Mouse (Mus musculus): ENCODE data around the gene Sec14l4. TPM values are rescaled to one million over a fixed set of nuclear protein-coding genes. Genes with fewer than 3 reads are reported as not detected.

The Sec14l4 gene
- polyA plus RNA-seq, 1 experiment = not detected

- H3K4me3 ChIP-seq = no peak overlapping the region
- no peak overlapping the region for H3ac ChIP-seq (ENCODE audit: control insufficient read depth, insufficient read length)
- peaks cover 56% of the 10 kb centered on the region for H3K27me3 ChIP-seq (ENCODE audit: control insufficient read depth, insufficient read depth, insufficient read length)
- no peaks in the 10 kb centered on the region for H3K79me2 ChIP-seq (ENCODE audit: control insufficient read depth, insufficient read depth)
- H3K4me2 ChIP-seq (ENCODE audit: low read depth) = no peak overlapping the region
- no peaks in the 10 kb centered on the region for H3K36me3 ChIP-seq (ENCODE audit: control insufficient read depth, insufficient read depth)
- TF ChIP-seq TCF3 (IDR thresholded peaks at IDR 0.05; ENCODE audit: insufficient read length, low read depth) (no peak), MAX (IDR thresholded peaks at IDR 0.05; ENCODE audit: low read depth) (no peak), MYOG (IDR thresholded peaks at IDR 0.05; ENCODE audit: control insufficient read depth in 1 of 3, insufficient read depth in 1 of 3, insufficient read length in 2 of 3, low read depth in 2 of 3) (no peak), REST (IDR thresholded peaks at IDR 0.05; ENCODE audit: insufficient read depth, insufficient read length) (no peak), E2F4 (IDR thresholded peaks at IDR 0.05; ENCODE audit: insufficient read depth) (no peak), USF1 (IDR thresholded peaks at IDR 0.05; ENCODE audit: low read depth) (no peak), POLR2AphosphoS2 (IDR thresholded peaks at IDR 0.05; ENCODE audit: insufficient read length, low read depth) (no peak), SRF (IDR thresholded peaks at IDR 0.05; ENCODE audit: control insufficient read depth, insufficient read length, low read depth) (no peak), MYOD1 (IDR thresholded peaks at IDR 0.05; ENCODE audit: control insufficient read depth in 1 of 3, insufficient read length in 2 of 3, low read depth in 2 of 3) (no peak), TCF12 (IDR thresholded peaks at IDR 0.05; ENCODE audit: insufficient read depth, poor library complexity, severe bottlenecking) (no peak), CEBPB (IDR thresholded peaks at IDR 0.05; ENCODE audit: insufficient read depth, poor library complexity, severe bottlenecking) (no peak), POLR2A (IDR thresholded peaks at IDR 0.05; ENCODE audit: insufficient read length, low read depth) (no peak)
These were observed 4.2 kb upstream of the Sec14l4 start for GRCm38 (mm10) chr11:4027066-4027465.

GRCm38 (mm10) chr11:4027561-4028334, 3.5 kb upstream of the Sec14l4 start:
- Histone ChIP-seq H3K4me2 (ENCODE audit: low read depth) (no peak overlapping the region), H3K4me3 (no peak overlapping the region), H3K27me3 (ENCODE audit: control insufficient read depth, insufficient read depth, insufficient read length) (peaks cover 63% of the 10 kb centered on the region), H3ac (ENCODE audit: control insufficient read depth, insufficient read length) (no peak overlapping the region), H3K79me2 (ENCODE audit: control insufficient read depth, insufficient read depth) (no peaks in the 10 kb centered on the region), H3K36me3 (ENCODE audit: control insufficient read depth, insufficient read depth) (no peaks in the 10 kb centered on the region)
- TF ChIP-seq CEBPB (IDR thresholded peaks at IDR 0.05; ENCODE audit: insufficient read depth, poor library complexity, severe bottlenecking) = no peak
- TF ChIP-seq MYOD1 (IDR thresholded peaks at IDR 0.05; ENCODE audit: control insufficient read depth in 1 of 3, insufficient read length in 2 of 3, low read depth in 2 of 3) = no peak
- no peak for TF ChIP-seq SRF (IDR thresholded peaks at IDR 0.05; ENCODE audit: control insufficient read depth, insufficient read length, low read depth)
- TF ChIP-seq TCF3 (IDR thresholded peaks at IDR 0.05; ENCODE audit: insufficient read length, low read depth) = no peak

- Histone ChIP-seq H3K4me2 (ENCODE audit: low read depth) (no peak overlapping the region), H3K79me2 (ENCODE audit: control insufficient read depth, insufficient read depth) (no peaks in the 10 kb centered on the region), H3K36me3 (ENCODE audit: control insufficient read depth, insufficient read depth) (no peaks in the 10 kb centered on the region), H3K4me3 (no peak overlapping the region), H3ac (ENCODE audit: control insufficient read depth, insufficient read length) (no peak overlapping the region), H3K27me3 (ENCODE audit: control insufficient read depth, insufficient read depth, insufficient read length) (peaks cover 54% of the 10 kb centered on the region)
- TF ChIP-seq POLR2AphosphoS2 (IDR thresholded peaks at IDR 0.05; ENCODE audit: insufficient read length, low read depth) (no peak), SRF (IDR thresholded peaks at IDR 0.05; ENCODE audit: control insufficient read depth, insufficient read length, low read depth) (no peak), CEBPB (IDR thresholded peaks at IDR 0.05; ENCODE audit: insufficient read depth, poor library complexity, severe bottlenecking) (no peak), USF1 (IDR thresholded peaks at IDR 0.05; ENCODE audit: low read depth) (no peak), MAX (IDR thresholded peaks at IDR 0.05; ENCODE audit: low read depth) (no peak), POLR2A (IDR thresholded peaks at IDR 0.05; ENCODE audit: insufficient read length, low read depth) (no peak), TCF12 (IDR thresholded peaks at IDR 0.05; ENCODE audit: insufficient read depth, poor library complexity, severe bottlenecking) (no peak), MYOG (IDR thresholded peaks at IDR 0.05; ENCODE audit: control insufficient read depth in 1 of 3, insufficient read depth in 1 of 3, insufficient read length in 2 of 3, low read depth in 2 of 3) (no peak), MYOD1 (IDR thresholded peaks at IDR 0.05; ENCODE audit: control insufficient read depth in 1 of 3, insufficient read length in 2 of 3, low read depth in 2 of 3) (no peak), REST (IDR thresholded peaks at IDR 0.05; ENCODE audit: insufficient read depth, insufficient read length) (no peak), E2F4 (IDR thresholded peaks at IDR 0.05; ENCODE audit: insufficient read depth) (no peak), TCF3 (IDR thresholded peaks at IDR 0.05; ENCODE audit: insufficient read length, low read depth) (no peak)
These were observed 1.9 kb upstream of the Sec14l4 start for GRCm38 (mm10) chr11:4029343-4029742.

- TF ChIP-seq POLR2A (IDR thresholded peaks at IDR 0.05; ENCODE audit: insufficient read length, low read depth) (no peak), E2F4 (IDR thresholded peaks at IDR 0.05; ENCODE audit: insufficient read depth) (no peak), USF1 (IDR thresholded peaks at IDR 0.05; ENCODE audit: low read depth) (no peak), MYOG (IDR thresholded peaks at IDR 0.05; ENCODE audit: control insufficient read depth in 1 of 3, insufficient read depth in 1 of 3, insufficient read length in 2 of 3, low read depth in 2 of 3) (no peak), MAX (IDR thresholded peaks at IDR 0.05; ENCODE audit: low read depth) (no peak), TCF12 (IDR thresholded peaks at IDR 0.05; ENCODE audit: insufficient read depth, poor library complexity, severe bottlenecking) (no peak), TCF3 (IDR thresholded peaks at IDR 0.05; ENCODE audit: insufficient read length, low read depth) (no peak), REST (IDR thresholded peaks at IDR 0.05; ENCODE audit: insufficient read depth, insufficient read length) (no peak), POLR2AphosphoS2 (IDR thresholded peaks at IDR 0.05; ENCODE audit: insufficient read length, low read depth) (no peak), SRF (IDR thresholded peaks at IDR 0.05; ENCODE audit: control insufficient read depth, insufficient read length, low read depth) (no peak), MYOD1 (IDR thresholded peaks at IDR 0.05; ENCODE audit: control insufficient read depth in 1 of 3, insufficient read length in 2 of 3, low read depth in 2 of 3) (no peak), CEBPB (IDR thresholded peaks at IDR 0.05; ENCODE audit: insufficient read depth, poor library complexity, severe bottlenecking) (no peak)
- Histone ChIP-seq H3K27me3 (ENCODE audit: control insufficient read depth, insufficient read depth, insufficient read length) (peaks cover 39% of the 10 kb centered on the region), H3K79me2 (ENCODE audit: control insufficient read depth, insufficient read depth) (no peaks in the 10 kb centered on the region), H3K4me2 (ENCODE audit: low read depth) (no peak overlapping the region), H3ac (ENCODE audit: control insufficient read depth, insufficient read length) (no peak overlapping the region), H3K36me3 (ENCODE audit: control insufficient read depth, insufficient read depth) (no peaks in the 10 kb centered on the region), H3K4me3 (no peak overlapping the region)
These were observed 699 bp downstream of the Sec14l4 start for GRCm38 (mm10) chr11:4031961-4032360.

Data from myocyte (in vitro differentiated cells).